Mouse (Mus musculus) hindbrain, embryonic 16.5 days (tissue): ENCODE measurements around the gene Zc3h12c. TPM values are rescaled to one million over a fixed set of nuclear protein-coding genes. Genes with fewer than 3 reads are reported as not detected.

Source experiments
- microRNA-seq: library from miRNA; unstranded; fragments of <30 nt; microRNA quantifications from one replicate; pipeline ENCODE4, GENCODE M21; 2017
- polyA plus RNA-seq: library from polyadenylated mRNA; unstranded; fragments of >200 nt; fragmentation: Nextera tagmentation; extraction: Ambion mirVana; gene quantifications from 2 replicates; pipeline ENCODE4 v1.2.1, GENCODE M21; 2015

Zc3h12c gene
- polyA plus RNA-seq, 1 experiment from 2014 or later = 3.0 TPM

Small RNAs within 50 kb of the gene (microRNA-seq; reads per million reads assigned to microRNA genes)
- gene Gm27686 (not detected), gene Mir6244 (not detected)

Other genes starting within 250 kb of the Zc3h12c start
- 38.7 and 46.7 TPM in 2 replicates for gene Fdx1, start 205.0 kb downstream of the Zc3h12c start, polyA plus RNA-seq
- gene Rdx, start 121.4 kb downstream of the Zc3h12c start, polyA plus RNA-seq = 70.7 and 71.5 TPM in 2 replicates